Mouse (Mus musculus): Measurements from ENCODE around the gene Pcolce.

DNA sequence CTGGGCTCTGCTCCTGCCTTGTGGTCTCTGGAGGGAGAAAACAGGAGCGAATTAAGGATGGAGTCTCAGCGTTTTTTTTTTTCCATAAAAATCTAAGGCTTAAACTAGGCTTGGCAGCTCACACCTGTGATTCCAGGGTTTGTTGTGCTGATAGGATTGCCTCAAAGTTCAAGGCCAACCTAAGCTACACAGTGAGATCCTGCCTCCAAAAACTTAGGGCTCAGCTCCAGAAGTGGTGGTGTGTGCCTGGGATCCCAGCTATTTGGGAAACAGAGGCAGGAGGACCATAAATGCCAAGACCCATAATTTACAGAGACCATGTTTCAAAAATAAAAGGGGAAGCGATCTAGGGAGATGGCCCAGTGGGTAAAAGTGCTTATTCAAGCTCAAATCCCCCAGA is 4.3 kb downstream of the Pcolce start:
- no peak for TF ChIP-seq CTCF (IDR thresholded peaks at IDR 0.05 in 2 of 3, conservative IDR thresholded peaks at IDR 0.05 in 1 of 3; ENCODE audit: control insufficient read depth in 1 of 3, insufficient read depth in 1 of 3, low read depth in 2 of 3, low read length in 3 of 3, poor library complexity in 1 of 3, severe bottlenecking in 1 of 3)
- no peak for TF ChIP-seq JUND (IDR thresholded peaks at IDR 0.05; ENCODE audit: low read depth, low read length)
- no peak for TF ChIP-seq SIN3A (IDR thresholded peaks at IDR 0.05; ENCODE audit: low read length)
- no peak for TF ChIP-seq ELF1 (IDR thresholded peaks at IDR 0.05; ENCODE audit: low read depth, low read length)
- no peak for TF ChIP-seq ZC3H11A (IDR thresholded peaks at IDR 0.05; ENCODE audit: low read depth, low read length)
- TF ChIP-seq EP300 (IDR thresholded peaks at IDR 0.05; ENCODE audit: low read depth in 1 of 2, low read length in 2 of 2) = no peak

Measured in MEL (cell line).